Mouse (Mus musculus): ENCODE results near the gene Zgpat.

DNA sequence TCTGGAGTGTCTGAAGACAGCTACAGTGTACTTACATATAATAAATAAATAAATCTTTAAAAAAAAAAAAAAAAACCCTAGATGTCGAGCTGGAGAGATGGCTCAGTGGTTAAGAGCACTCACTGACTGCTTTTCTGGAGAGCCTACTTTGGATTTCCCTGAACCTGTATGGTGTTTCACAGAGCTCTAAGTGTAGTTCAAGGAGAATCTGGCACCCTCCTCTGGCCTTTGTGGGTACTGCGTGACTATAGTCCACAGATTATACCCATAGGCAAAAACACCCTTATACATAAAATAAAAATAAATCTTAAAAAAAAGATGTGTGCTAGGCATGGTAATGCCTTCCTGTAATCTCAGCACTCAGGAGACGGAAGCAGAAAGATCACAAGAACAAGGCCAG is 30.7 kb upstream of the Zgpat start:
- TF ChIP-seq CTCF (IDR thresholded peaks at IDR 0.05; ENCODE audit: extremely low read depth, insufficient read length, insufficient replicate concordance, low read depth, low read length) (no peak), POLR2A (IDR thresholded peaks at IDR 0.05; ENCODE audit: low read depth, low read length) (no peak)

All from small intestine, adult 2 months (tissue).